Mouse (Mus musculus) thymus, postnatal 0 days (tissue): ENCODE measurements at regions not wholly inside any gene's neighbourhood (a gene's known extent, or its start where the extent isn't known, plus 50 kb on each side); places are given as distances from the start of the nearest gene placed in this dataset.

ENCODE experiments used
- DNase-seq: peaks from one replicate; pipeline ENCODE4 v3.0.0-alpha.2; 2015; ENCODE audit warnings: low spot score

- no peak for DNase-seq
Measured at GRCm38 (mm10) chr13:71874986-71875385, 88.5 kb downstream of the Irx1 start.

GRCm38 (mm10) chr13:71868763-71869162 lies 94.8 kb downstream of the Irx1 start:
- no peak for DNase-seq

- DNase-seq: no peak
Measured at GRCm38 (mm10) chr13:71853426-71854025, 110.0 kb downstream of the Irx1 start.

- DNase-seq: no peak
Measured at GRCm38 (mm10) chr13:71804032-71804958, 159.2 kb downstream of the Irx1 start.

- DNase-seq: no peak
Measured at GRCm38 (mm10) chr13:71798288-71798687, 165.2 kb downstream of the Irx1 start.

GRCm38 (mm10) chr13:71784740-71785139 lies 178.8 kb downstream of the Irx1 start:
- no peak for DNase-seq

- no peak for DNase-seq
Measured at GRCm38 (mm10) chr13:71747003-71747965, 216.2 kb downstream of the Irx1 start.

- no peak for DNase-seq
Measured at GRCm38 (mm10) chr13:71746534-71746933, 217.0 kb downstream of the Irx1 start.

- no peak for DNase-seq
Measured at GRCm38 (mm10) chr13:71736821-71737345, 226.6 kb downstream of the Irx1 start.

- no peak for DNase-seq
Measured at GRCm38 (mm10) chr13:71734261-71734660, 229.3 kb downstream of the Irx1 start.

- no peak for DNase-seq
Measured at GRCm38 (mm10) chr13:71733360-71733759, 230.2 kb downstream of the Irx1 start.

- DNase-seq: no peak
Measured at GRCm38 (mm10) chr13:71732903-71733302, 230.6 kb downstream of the Irx1 start.

- DNase-seq: no peak
Measured at GRCm38 (mm10) chr13:71690069-71690817, 273.3 kb downstream of the Irx1 start.

GRCm38 (mm10) chr13:71689187-71689586 lies 274.3 kb downstream of the Irx1 start:
- DNase-seq: no peak

GRCm38 (mm10) chr13:71676081-71676624 lies 287.4 kb downstream of the Irx1 start:
- DNase-seq: no peak

GRCm38 (mm10) chr13:71669956-71670739 lies 293.4 kb downstream of the Irx1 start:
- DNase-seq: no peak

GRCm38 (mm10) chr13:71668256-71668655 lies 295.3 kb downstream of the Irx1 start:
- no peak for DNase-seq

- no peak for DNase-seq
Measured at GRCm38 (mm10) chr13:71665221-71665916, 298.2 kb downstream of the Irx1 start.

GRCm38 (mm10) chr13:71657898-71658297 lies 305.6 kb downstream of the Irx1 start:
- DNase-seq: no peak
